Mouse (Mus musculus) intestine, postnatal 0 days (tissue): ENCODE results near the gene Arhgap18. TPM values are rescaled to one million over a fixed set of nuclear protein-coding genes. Genes with fewer than 3 reads are reported as not detected.

ENCODE experiments used
- ATAC-seq: fragments of 200-750 bp; cut with Nextera tagmentation; 2 replicates; pipeline ENCODE4 v1.8.0; 2017; ENCODE audit warnings: mild to moderate bottlenecking, moderate TSS enrichment, moderate library complexity
- H3K27ac ChIP-seq: fragments of 300-500 bp; sonication (generic); 2 replicates; pipeline ENCODE4 v1.5.1; 2014; ENCODE audit warnings: mild to moderate bottlenecking, low read depth, low read length, moderate library complexity
- H3K27me3 ChIP-seq: fragments of 300-500 bp; sonication (generic); replicated peaks from 2 replicates; pipeline ENCODE4 v1.6.1; 2014; ENCODE audit warnings: low read length, mixed read lengths; ENCODE audit not compliant: control insufficient read depth, insufficient read depth
- H3K36me3 ChIP-seq: fragments of 300-500 bp; sonication (generic); 2 replicates; pipeline ENCODE4 v1.6.1; 2014; ENCODE audit warnings: mild to moderate bottlenecking, moderate library complexity; ENCODE audit not compliant: control insufficient read depth, insufficient read depth
- H3K4me1 ChIP-seq: fragments of 300-500 bp; sonication (generic); replicated peaks from 2 replicates; pipeline ENCODE4 v1.6.1; 2014; ENCODE audit warnings: antibody characterized with exemption, low read length, mixed read lengths; ENCODE audit not compliant: control insufficient read depth, insufficient read depth
- H3K4me2 ChIP-seq: fragments of 300-500 bp; sonication (generic); replicated peaks from 2 replicates; pipeline ENCODE4 v1.6.1; 2014; ENCODE audit warnings: low read depth, mild to moderate bottlenecking, moderate library complexity
- H3K4me3 ChIP-seq: fragments of 300-500 bp; sonication (generic); 2 replicates; pipeline ENCODE4 v1.5.1; 2014; ENCODE audit warnings: low read depth, low read length
- H3K9ac ChIP-seq: fragments of 300-500 bp; sonication (generic); 2 replicates; pipeline ENCODE4 v1.6.1; 2014; ENCODE audit warnings: mild to moderate bottlenecking, low read depth, low read length
- H3K9me3 ChIP-seq: fragments of 300-500 bp; sonication (generic); 2 replicates; pipeline ENCODE4 v1.6.1; 2016; ENCODE audit warnings: mixed run types; ENCODE audit not compliant: control insufficient read depth
- CTCF ChIP-seq: sonication (generic); IDR thresholded peaks from 2 replicates; pipeline ENCODE4 v1.5.1; 2016; ENCODE audit warnings: low read depth, mild to moderate bottlenecking, control low read depth, antibody characterized with exemption, moderate library complexity
- WGBS: fragments of 180-500 bp; shearing (Covaris S2); extraction: QIAGEN DNeasy Blood & Tissue Kit; methylation state at CpG from one replicate; pipeline ENCODE4 v1.1.7; 2014; 5-methylcytosine and 5-hydroxymethylcytosine counted together
- polyA plus RNA-seq: library from polyadenylated mRNA; unstranded; fragments of >200 nt; fragmentation: Nextera tagmentation; extraction: Ambion mirVana; gene quantifications from 2 replicates; pipeline ENCODE4 v1.2.1, GENCODE M21; 2015

Arhgap18 gene
- polyA plus RNA-seq, 1 experiment from 2014 or later = 30.5 TPM

- ATAC-seq = peak; percentile 47
- Histone ChIP-seq H3K9me3 (no peaks in the 10 kb centered on the region), H3K27ac (no peak overlapping the region), H3K9ac (no peak overlapping the region), H3K4me1 (no peaks in the 10 kb centered on the region), H3K4me2 (no peak overlapping the region), H3K36me3 (no peaks in the 10 kb centered on the region; the same call in 1 of the 2 replicates), H3K4me3 (no peak overlapping the region), H3K27me3 (no peaks in the 10 kb centered on the region)
- 70% methylated on average over 5 of the region's 5 CpGs for WGBS
- TF ChIP-seq CTCF = no peak
Measured at GRCm38 (mm10) chr10:26854556-26855100, 101.4 kb downstream of the Arhgap18 start.

- Histone ChIP-seq H3K4me3 (no peak overlapping the region), H3K36me3 (no peaks in the 10 kb centered on the region; the same call in 1 of the 2 replicates), H3K4me2 (no peak overlapping the region), H3K9ac (no peak overlapping the region), H3K27me3 (no peaks in the 10 kb centered on the region), H3K4me1 (no peaks in the 10 kb centered on the region), H3K27ac (no peak overlapping the region), H3K9me3 (no peaks in the 10 kb centered on the region)
- ATAC-seq = no peak
- WGBS = 67% methylated on average over 8 of the region's 8 CpGs
- TF ChIP-seq CTCF = no peak
Measured at GRCm38 (mm10) chr10:26855851-26856535, 102.8 kb downstream of the Arhgap18 start.

DNA sequence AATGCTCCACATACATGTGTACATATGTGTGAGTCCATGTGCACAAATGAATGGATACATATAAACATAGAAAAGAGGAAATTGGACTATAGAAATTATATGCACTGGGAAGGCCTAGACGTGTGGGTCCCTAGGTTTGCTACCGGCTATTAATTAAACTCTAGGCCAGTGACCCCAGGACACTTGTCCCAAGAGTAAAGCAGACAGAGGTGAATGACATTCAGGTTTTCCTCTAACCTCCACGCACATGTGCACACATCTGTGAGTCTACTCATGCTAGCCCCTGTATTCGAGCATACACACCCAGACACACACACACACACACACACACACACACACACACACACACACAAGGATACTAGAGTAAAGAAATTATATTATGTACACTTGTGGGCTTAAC lies 104.4 kb downstream of the Arhgap18 start:
- WGBS = 67% methylated on average over 4 of the region's 4 CpGs
- TF ChIP-seq CTCF = no peak
- ATAC-seq = no peak
- Histone ChIP-seq H3K36me3 (no peaks in the 10 kb centered on the region; the same call in 1 of the 2 replicates), H3K27me3 (no peaks in the 10 kb centered on the region), H3K27ac (no peak overlapping the region), H3K4me2 (no peak overlapping the region), H3K4me1 (no peaks in the 10 kb centered on the region), H3K9me3 (no peaks in the 10 kb centered on the region), H3K4me3 (no peak overlapping the region), H3K9ac (no peak overlapping the region)

GRCm38 (mm10) chr10:26858537-26858936 lies 105.3 kb downstream of the Arhgap18 start:
- no peak overlapping the region for H3K4me2 ChIP-seq
- H3K4me1 ChIP-seq = no peaks in the 10 kb centered on the region
- H3K27me3 ChIP-seq = no peaks in the 10 kb centered on the region
- no peak overlapping the region for H3K9ac ChIP-seq
- H3K4me3 ChIP-seq = no peak overlapping the region
- ATAC-seq = no peak
- H3K9me3 ChIP-seq = no peaks in the 10 kb centered on the region
- TF ChIP-seq CTCF = no peak
- no peak overlapping the region for H3K27ac ChIP-seq
- 83% methylated on average over 4 of the region's 4 CpGs for whole genome bisulfite sequencing
- H3K36me3 ChIP-seq = no peaks in the 10 kb centered on the region; the same call in 1 of the 2 replicates

DNA sequence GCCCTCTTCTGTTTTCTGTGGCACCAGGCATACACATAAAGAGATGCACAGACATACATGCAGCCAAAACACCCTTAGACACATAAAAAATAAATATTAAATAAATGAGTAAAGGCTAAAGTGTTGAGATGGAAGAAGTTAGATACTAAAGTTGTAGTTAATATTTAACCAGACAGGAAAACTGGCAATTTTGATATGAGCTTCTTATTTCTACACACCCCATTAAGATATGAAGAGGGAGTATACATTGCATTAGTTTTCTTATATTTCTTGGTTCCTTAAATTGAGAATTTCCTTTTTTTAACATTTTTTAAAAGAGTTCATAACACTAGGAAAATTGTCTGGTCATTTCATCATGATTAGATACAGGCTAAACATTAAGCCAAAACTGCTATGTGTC lies 108.0 kb downstream of the Arhgap18 start:
- Histone ChIP-seq H3K27me3 (no peaks in the 10 kb centered on the region), H3K4me1 (no peaks in the 10 kb centered on the region), H3K27ac (no peak overlapping the region), H3K4me2 (no peak overlapping the region), H3K4me3 (no peak overlapping the region), H3K9ac (no peak overlapping the region), H3K9me3 (no peaks in the 10 kb centered on the region), H3K36me3 (no peaks in the 10 kb centered on the region; the same call in 1 of the 2 replicates)
- no peak for TF ChIP-seq CTCF
- no peak for ATAC-seq

DNA sequence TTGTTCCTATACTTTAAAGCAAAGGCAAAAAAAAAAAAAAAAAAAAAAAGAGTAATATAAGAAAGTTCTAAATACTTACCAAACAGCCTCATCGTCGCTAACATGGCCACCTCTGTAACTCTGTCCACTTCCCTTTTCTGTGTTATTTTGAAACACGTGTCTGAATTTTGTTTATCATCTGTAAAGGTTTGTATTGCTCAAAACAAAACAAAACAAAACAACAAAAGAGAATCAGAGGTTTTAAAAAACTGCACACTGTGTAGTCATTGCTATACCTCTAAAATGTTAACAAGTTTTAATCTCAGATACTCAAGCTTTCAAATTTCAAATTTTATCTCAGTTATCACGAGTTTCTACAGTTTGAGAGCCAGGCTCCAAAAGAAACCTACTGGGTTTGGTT lies 109.0 kb downstream of the Arhgap18 start:
- H3K9ac ChIP-seq = no peak overlapping the region
- H3K4me3 ChIP-seq = no peak overlapping the region
- no peaks in the 10 kb centered on the region for H3K36me3 ChIP-seq
- H3K4me2 ChIP-seq = no peak overlapping the region
- H3K27me3 ChIP-seq = no peaks in the 10 kb centered on the region
- H3K9me3 ChIP-seq = no peaks in the 10 kb centered on the region
- H3K4me1 ChIP-seq = no peaks in the 10 kb centered on the region
- TF ChIP-seq CTCF = no peak
- no peak for ATAC-seq
- 87% methylated on average over 4 of the region's 4 CpGs for WGBS
- H3K27ac ChIP-seq = no peak overlapping the region
